Mouse (Mus musculus): Measurements from ENCODE around the gene Tdrd1. TPM values are rescaled to one million over a fixed set of nuclear protein-coding genes. Genes with fewer than 3 reads are reported as not detected.

The Tdrd1 gene
- polyA plus RNA-seq, 1 experiment from 2014 or later = 0.02 TPM

DNA sequence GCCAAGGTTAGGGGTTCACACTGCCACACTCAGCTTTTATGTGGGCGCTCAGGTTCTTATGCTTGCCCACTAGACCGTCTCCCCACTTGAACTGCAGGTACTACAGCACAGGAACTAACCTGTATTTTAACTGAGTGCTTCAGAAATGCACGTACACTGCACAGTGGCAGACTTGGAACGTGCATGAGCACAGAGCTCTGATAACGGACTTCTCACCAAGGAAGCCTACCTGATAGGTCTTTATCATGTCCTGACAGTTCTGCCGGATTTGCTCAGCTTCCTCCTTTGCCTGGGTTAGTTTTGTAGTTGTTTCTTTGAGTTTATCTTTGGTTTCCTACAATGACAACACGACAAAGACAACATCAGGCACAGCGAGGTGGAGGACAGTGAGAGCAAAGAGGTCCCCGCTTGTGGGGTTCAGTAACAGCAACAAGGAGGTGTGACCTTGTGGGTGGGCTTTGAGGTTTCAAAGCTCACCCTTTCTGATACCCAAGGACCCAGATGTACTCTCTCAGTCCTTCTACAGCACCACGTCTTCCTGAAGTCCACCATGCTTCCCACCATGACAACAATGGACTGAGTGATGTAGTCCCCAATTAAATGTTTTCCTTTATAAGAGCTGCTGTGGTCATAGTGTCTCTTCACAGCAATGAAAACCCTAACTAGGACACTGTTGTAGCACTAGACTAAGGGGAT, 24.2 kb upstream of the Tdrd1 start:
- H3K9ac ChIP-seq (ENCODE audit: low read depth, low read length) = peak overlapping the region; percentile 18; the same call in 1 of the 2 replicates
- 26% methylated on average over 10 of the region's 10 CpGs for WGBS (ENCODE audit: insufficient replicate concordance)
- no peaks in the 10 kb centered on the region for H3K9me3 ChIP-seq (replicated peaks; ENCODE audit: control insufficient read depth, low read length)
- peak overlapping the region; percentile 83 for H3K27ac ChIP-seq (ENCODE audit: low read length)
- H3K27me3 ChIP-seq (ENCODE audit: control insufficient read depth, insufficient read depth, low read depth, low read length) = no peaks in the 10 kb centered on the region
- H3K4me1 ChIP-seq (ENCODE audit: control insufficient read depth, low read depth, low read length) = peaks cover 29% of the 10 kb centered on the region
- peaks cover 21% of the 10 kb centered on the region for H3K36me3 ChIP-seq (ENCODE audit: control insufficient read depth, insufficient read depth)
- ATAC-seq (ENCODE audit: low read depth) = peak; percentile 88
- H3K4me2 ChIP-seq (ENCODE audit: low read depth, low read length) = peak overlapping the region; percentile 45
- H3K4me3 ChIP-seq (ENCODE audit: low read depth, low read length) = 0 out of 2 replicates have a peak overlapping the region, but pooled peaks have one; percentile 4

DNA sequence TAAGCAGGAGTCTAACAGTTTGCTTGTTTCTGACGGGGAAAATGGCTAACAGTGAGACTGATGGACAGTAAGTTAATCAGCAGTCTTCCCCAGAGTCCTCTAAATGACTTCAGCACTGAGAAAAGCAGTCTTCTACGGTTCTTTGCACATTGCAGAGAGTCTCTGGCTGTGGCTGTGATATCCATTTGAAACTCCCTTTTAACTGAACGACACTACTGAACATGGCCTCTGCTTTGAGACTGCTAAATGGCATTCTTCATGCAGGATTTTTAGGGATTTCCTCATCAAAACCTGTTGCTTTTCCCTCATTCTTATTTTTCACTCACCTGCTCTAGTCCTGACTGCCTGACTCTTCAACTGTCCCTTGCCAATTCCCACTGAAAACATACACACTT, 23.7 kb upstream of the Tdrd1 start:
- WGBS (ENCODE audit: insufficient replicate concordance) = 62% methylated on average over 3 of the region's 3 CpGs
- Histone ChIP-seq H3K9me3 (replicated peaks; ENCODE audit: control insufficient read depth, low read length) (no peaks in the 10 kb centered on the region), H3K36me3 (ENCODE audit: control insufficient read depth, insufficient read depth) (peaks cover 23% of the 10 kb centered on the region), H3K4me3 (ENCODE audit: low read depth, low read length) (no peak overlapping the region), H3K4me2 (ENCODE audit: low read depth, low read length) (peak overlapping the region; percentile 45; the same call in 1 of the 2 replicates), H3K4me1 (ENCODE audit: control insufficient read depth, low read depth, low read length) (peaks cover 29% of the 10 kb centered on the region), H3K9ac (ENCODE audit: low read depth, low read length) (no peak overlapping the region), H3K27me3 (ENCODE audit: control insufficient read depth, insufficient read depth, low read depth, low read length) (no peaks in the 10 kb centered on the region), H3K27ac (ENCODE audit: low read length) (peak overlapping the region; percentile 75)
- ATAC-seq (ENCODE audit: low read depth) = no peak

DNA sequence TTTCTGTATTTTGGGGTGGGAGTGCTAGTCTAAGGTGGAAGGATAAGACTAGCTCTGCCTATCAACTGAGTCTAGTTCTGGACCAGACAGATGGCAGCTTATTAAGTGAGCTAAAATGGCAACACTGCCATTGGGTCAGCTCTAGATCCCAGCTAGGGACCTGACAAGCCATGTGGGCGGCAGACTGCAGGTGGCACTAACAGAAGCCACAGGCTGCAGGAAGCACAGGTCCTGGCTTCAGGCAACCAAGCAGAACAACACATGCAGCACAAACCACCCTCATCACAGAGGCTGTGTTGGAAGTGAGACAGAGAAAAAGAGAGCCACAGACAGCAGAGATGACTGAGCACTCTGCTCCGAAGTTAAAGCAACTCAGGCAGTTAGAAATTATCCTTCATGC, 20.6 kb upstream of the Tdrd1 start:
- H3K27me3 ChIP-seq (ENCODE audit: control insufficient read depth, insufficient read depth, low read depth, low read length) = no peaks in the 10 kb centered on the region
- WGBS (ENCODE audit: insufficient replicate concordance) = 76% methylated on average over 2 of the region's 2 CpGs
- no peak for ATAC-seq (ENCODE audit: low read depth)
- H3K9me3 ChIP-seq (replicated peaks; ENCODE audit: control insufficient read depth, low read length) = no peaks in the 10 kb centered on the region
- H3K27ac ChIP-seq (ENCODE audit: low read length) = no peak overlapping the region
- H3K4me3 ChIP-seq (ENCODE audit: low read depth, low read length) = no peak overlapping the region
- H3K4me2 ChIP-seq (ENCODE audit: low read depth, low read length) = no peak overlapping the region
- H3K36me3 ChIP-seq (ENCODE audit: control insufficient read depth, insufficient read depth) = peaks cover 22% of the 10 kb centered on the region
- no peak overlapping the region for H3K9ac ChIP-seq (ENCODE audit: low read depth, low read length)
- H3K4me1 ChIP-seq (ENCODE audit: control insufficient read depth, low read depth, low read length) = peaks cover 24% of the 10 kb centered on the region

DNA sequence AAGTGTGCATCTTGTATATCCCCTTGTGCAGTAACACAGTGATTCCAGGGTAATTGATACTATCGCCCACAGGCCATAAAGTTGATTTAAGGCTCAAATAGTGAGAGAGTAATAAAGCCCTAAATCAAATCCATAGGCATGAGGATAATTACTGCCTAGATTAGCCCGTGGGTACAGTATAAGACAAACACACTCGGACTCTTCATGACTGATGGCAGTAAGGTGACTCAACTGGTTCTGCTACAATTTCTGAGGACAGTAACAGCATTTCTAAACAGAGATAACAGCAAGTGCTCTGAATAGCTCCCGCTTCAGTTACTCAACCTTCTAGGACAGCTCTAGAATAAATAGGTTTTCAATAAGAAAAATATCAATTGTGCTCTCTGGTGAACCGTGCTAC, 18.9 kb upstream of the Tdrd1 start:
- no peak overlapping the region for H3K9ac ChIP-seq (ENCODE audit: low read depth, low read length)
- H3K9me3 ChIP-seq (replicated peaks; ENCODE audit: control insufficient read depth, low read length) = no peaks in the 10 kb centered on the region
- H3K4me2 ChIP-seq (ENCODE audit: low read depth, low read length) = no peak overlapping the region
- no peaks in the 10 kb centered on the region for H3K27me3 ChIP-seq (ENCODE audit: control insufficient read depth, insufficient read depth, low read depth, low read length)
- no peak for ATAC-seq (ENCODE audit: low read depth)
- 77% methylated on average over 5 of the region's 5 CpGs for WGBS (ENCODE audit: insufficient replicate concordance)
- no peak overlapping the region for H3K4me3 ChIP-seq (ENCODE audit: low read depth, low read length)
- H3K4me1 ChIP-seq (ENCODE audit: control insufficient read depth, low read depth, low read length) = peaks cover 10% of the 10 kb centered on the region
- H3K27ac ChIP-seq (ENCODE audit: low read length) = no peak overlapping the region
- peaks cover 15% of the 10 kb centered on the region for H3K36me3 ChIP-seq (ENCODE audit: control insufficient read depth, insufficient read depth)

DNA sequence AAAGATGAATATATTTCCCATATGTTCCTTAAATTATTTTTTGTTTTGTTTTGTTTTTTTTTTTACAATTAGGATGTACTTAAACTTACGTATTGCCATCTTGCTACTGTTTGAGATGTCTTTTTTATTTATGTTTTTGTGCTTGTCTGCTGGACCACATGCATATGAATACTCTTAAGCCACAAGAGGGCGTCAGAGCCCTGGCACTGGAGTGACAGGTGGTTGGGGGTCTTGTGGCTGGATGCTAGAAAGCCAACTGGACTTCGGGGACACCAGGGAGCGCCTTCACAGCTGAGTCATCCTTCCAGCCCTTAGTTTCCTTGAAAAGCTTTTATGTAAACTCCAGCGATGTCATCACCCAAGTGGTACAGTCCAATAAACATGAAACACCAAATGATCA, 17.2 kb upstream of the Tdrd1 start:
- no peak for ATAC-seq (ENCODE audit: low read depth)
- H3K9ac ChIP-seq (ENCODE audit: low read depth, low read length) = no peak overlapping the region
- peaks cover 3% of the 10 kb centered on the region for H3K4me1 ChIP-seq (ENCODE audit: control insufficient read depth, low read depth, low read length)
- 72% methylated on average over 5 of the region's 5 CpGs for WGBS (ENCODE audit: insufficient replicate concordance)
- no peak overlapping the region for H3K27ac ChIP-seq (ENCODE audit: low read length)
- peaks cover 17% of the 10 kb centered on the region for H3K36me3 ChIP-seq (ENCODE audit: control insufficient read depth, insufficient read depth)
- no peak overlapping the region for H3K4me3 ChIP-seq (ENCODE audit: low read depth, low read length)
- H3K9me3 ChIP-seq (replicated peaks; ENCODE audit: control insufficient read depth, low read length) = no peaks in the 10 kb centered on the region
- no peak overlapping the region for H3K4me2 ChIP-seq (ENCODE audit: low read depth, low read length)
- no peaks in the 10 kb centered on the region for H3K27me3 ChIP-seq (ENCODE audit: control insufficient read depth, insufficient read depth, low read depth, low read length)

DNA sequence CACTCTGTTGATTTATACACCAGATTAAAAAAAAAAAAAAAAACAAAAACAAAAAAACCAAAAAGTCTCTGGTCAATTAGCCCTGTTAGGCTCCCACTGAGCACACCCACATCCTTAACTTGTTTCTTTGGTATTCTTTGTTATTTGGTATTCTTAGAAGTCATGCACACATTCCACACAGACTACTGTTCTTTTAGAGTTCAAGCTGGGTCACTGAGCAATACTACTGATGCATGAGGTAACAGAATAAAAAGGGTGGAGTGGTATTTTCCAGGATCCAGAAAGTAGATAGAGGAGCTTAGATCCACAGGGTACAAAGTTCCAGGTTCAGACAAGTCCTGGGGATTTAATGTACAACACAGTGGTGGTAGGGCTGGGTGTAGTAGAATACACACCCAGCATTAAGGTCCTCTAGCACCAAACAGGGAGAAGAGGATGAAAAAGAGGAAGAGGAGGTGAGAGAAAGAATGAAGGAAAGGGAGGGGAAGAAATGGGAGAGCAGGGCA, 15.3 kb upstream of the Tdrd1 start:
- Histone ChIP-seq H3K36me3 (ENCODE audit: control insufficient read depth, insufficient read depth) (peaks cover 11% of the 10 kb centered on the region), H3K4me1 (ENCODE audit: control insufficient read depth, low read depth, low read length) (peaks cover 3% of the 10 kb centered on the region), H3K9me3 (replicated peaks; ENCODE audit: control insufficient read depth, low read length) (no peaks in the 10 kb centered on the region), H3K27ac (ENCODE audit: low read length) (no peak overlapping the region), H3K4me2 (ENCODE audit: low read depth, low read length) (no peak overlapping the region), H3K27me3 (ENCODE audit: control insufficient read depth, insufficient read depth, low read depth, low read length) (no peaks in the 10 kb centered on the region), H3K4me3 (ENCODE audit: low read depth, low read length) (no peak overlapping the region), H3K9ac (ENCODE audit: low read depth, low read length) (no peak overlapping the region)
- ATAC-seq (ENCODE audit: low read depth) = no peak

DNA sequence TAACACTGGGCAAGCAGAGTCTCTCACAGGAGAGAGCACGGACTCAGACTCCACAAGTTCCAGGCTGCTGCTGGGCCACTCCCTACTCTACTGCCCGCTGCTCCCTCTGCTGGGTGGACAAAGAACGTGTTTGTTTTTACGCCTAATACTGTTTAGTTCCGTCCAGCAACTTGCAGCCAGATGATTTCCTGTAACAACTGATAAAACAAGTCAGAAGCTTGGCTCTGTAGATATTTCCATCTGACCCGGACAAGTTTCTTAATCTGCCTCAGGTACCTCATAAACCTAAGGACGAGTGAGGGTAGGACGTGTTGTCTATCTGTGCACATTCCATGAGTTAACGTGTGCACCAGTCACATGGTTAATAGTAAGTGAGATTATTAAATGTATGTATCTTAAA, 14.4 kb upstream of the Tdrd1 start:
- Histone ChIP-seq H3K4me1 (ENCODE audit: control insufficient read depth, low read depth, low read length) (peaks cover 3% of the 10 kb centered on the region), H3K27ac (ENCODE audit: low read length) (0 out of 2 replicates have a peak overlapping the region, but pooled peaks have one; percentile 9), H3K36me3 (ENCODE audit: control insufficient read depth, insufficient read depth) (peaks cover 11% of the 10 kb centered on the region), H3K9me3 (replicated peaks; ENCODE audit: control insufficient read depth, low read length) (no peaks in the 10 kb centered on the region), H3K27me3 (ENCODE audit: control insufficient read depth, insufficient read depth, low read depth, low read length) (no peaks in the 10 kb centered on the region), H3K9ac (ENCODE audit: low read depth, low read length) (no peak overlapping the region), H3K4me2 (ENCODE audit: low read depth, low read length) (no peak overlapping the region), H3K4me3 (ENCODE audit: low read depth, low read length) (no peak overlapping the region)
- ATAC-seq (ENCODE audit: low read depth) = peak; percentile 87
- WGBS (ENCODE audit: insufficient replicate concordance) = 7% methylated on average over 9 of the region's 9 CpGs

DNA sequence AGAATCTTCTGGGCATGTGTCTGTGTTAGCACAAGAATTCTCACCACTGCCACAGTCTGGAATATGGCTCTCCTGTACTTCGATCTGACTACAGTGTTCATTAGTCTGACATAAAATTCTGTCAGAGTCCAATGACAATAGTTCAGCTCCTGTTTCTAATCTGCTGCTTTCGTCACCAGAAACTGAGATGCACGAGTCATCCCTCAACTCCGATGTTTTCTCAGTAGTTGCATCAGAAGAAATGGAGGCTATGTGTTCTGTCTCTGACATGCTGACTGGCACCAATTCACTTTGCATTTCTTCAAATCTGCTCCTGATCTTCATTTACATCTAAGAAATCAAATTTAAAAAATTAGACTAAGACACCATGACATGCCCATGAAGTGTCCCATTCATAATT, 12.6 kb upstream of the Tdrd1 start:
- no peaks in the 10 kb centered on the region for H3K9me3 ChIP-seq (replicated peaks; ENCODE audit: control insufficient read depth, low read length)
- no peak overlapping the region for H3K9ac ChIP-seq (ENCODE audit: low read depth, low read length)
- no peak overlapping the region for H3K4me3 ChIP-seq (ENCODE audit: low read depth, low read length)
- peaks cover 9% of the 10 kb centered on the region for H3K4me1 ChIP-seq (ENCODE audit: control insufficient read depth, low read depth, low read length)
- peaks cover 2% of the 10 kb centered on the region; the same call in 1 of the 2 replicates for H3K36me3 ChIP-seq (ENCODE audit: control insufficient read depth, insufficient read depth)
- WGBS (ENCODE audit: insufficient replicate concordance) = 76% methylated on average over 4 of the region's 4 CpGs
- no peak for ATAC-seq (ENCODE audit: low read depth)
- H3K27me3 ChIP-seq (ENCODE audit: control insufficient read depth, insufficient read depth, low read depth, low read length) = no peaks in the 10 kb centered on the region
- H3K27ac ChIP-seq (ENCODE audit: low read length) = no peak overlapping the region
- H3K4me2 ChIP-seq (ENCODE audit: low read depth, low read length) = no peak overlapping the region

DNA sequence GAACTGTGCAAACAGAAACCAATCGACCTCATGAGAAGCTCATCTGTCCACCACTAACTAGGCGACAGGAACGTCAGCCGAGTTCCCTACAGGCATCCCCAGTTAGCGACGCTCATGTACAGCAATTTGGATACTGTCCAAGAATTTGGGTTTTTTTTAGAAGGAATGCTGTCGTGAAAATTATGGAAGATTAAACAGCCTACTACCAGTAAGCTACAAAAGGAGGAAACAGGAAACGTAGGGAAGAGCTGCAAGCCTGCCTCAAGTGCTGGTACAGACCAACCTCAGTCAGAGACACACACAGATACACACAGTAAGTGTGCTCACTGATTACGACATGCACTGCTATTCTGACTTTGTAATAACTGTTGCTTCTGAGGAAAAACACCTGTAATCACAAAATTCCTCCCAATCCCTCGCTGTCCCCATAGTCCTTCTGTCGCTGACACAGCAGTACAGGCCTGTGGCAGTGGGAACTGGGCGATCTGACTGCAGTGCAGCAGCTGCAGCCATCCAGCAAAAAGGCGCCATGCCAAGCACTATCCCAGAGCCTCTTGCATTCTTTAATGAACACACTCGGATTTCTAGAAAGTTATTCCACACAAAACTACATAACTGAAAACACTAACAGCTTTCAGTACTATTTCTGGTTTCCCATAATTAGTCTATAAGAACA, 8.0 kb upstream of the Tdrd1 start:
- Histone ChIP-seq H3K4me3 (ENCODE audit: low read depth, low read length) (no peak overlapping the region), H3K9ac (ENCODE audit: low read depth, low read length) (no peak overlapping the region), H3K9me3 (replicated peaks; ENCODE audit: control insufficient read depth, low read length) (no peaks in the 10 kb centered on the region), H3K4me2 (ENCODE audit: low read depth, low read length) (no peak overlapping the region), H3K27ac (ENCODE audit: low read length) (no peak overlapping the region), H3K27me3 (ENCODE audit: control insufficient read depth, insufficient read depth, low read depth, low read length) (no peaks in the 10 kb centered on the region), H3K36me3 (ENCODE audit: control insufficient read depth, insufficient read depth) (no peaks in the 10 kb centered on the region), H3K4me1 (ENCODE audit: control insufficient read depth, low read depth, low read length) (peaks cover 20% of the 10 kb centered on the region)
- 64% methylated on average over 14 of the region's 14 CpGs for WGBS (ENCODE audit: insufficient replicate concordance)
- ATAC-seq (ENCODE audit: low read depth) = no peak
